Mouse (Mus musculus): Measurements from ENCODE around the gene Jkamp. TPM values are rescaled to one million over a fixed set of nuclear protein-coding genes. Genes with fewer than 3 reads are reported as not detected.
A peak's percentile ranks its signal among the peaks of the same experiment; 100 is the strongest.

Jkamp gene
- total RNA-seq, 4 experiments from 2014 or later, result 47.1 to 57.3 (median 55.3) TPM

DNA sequence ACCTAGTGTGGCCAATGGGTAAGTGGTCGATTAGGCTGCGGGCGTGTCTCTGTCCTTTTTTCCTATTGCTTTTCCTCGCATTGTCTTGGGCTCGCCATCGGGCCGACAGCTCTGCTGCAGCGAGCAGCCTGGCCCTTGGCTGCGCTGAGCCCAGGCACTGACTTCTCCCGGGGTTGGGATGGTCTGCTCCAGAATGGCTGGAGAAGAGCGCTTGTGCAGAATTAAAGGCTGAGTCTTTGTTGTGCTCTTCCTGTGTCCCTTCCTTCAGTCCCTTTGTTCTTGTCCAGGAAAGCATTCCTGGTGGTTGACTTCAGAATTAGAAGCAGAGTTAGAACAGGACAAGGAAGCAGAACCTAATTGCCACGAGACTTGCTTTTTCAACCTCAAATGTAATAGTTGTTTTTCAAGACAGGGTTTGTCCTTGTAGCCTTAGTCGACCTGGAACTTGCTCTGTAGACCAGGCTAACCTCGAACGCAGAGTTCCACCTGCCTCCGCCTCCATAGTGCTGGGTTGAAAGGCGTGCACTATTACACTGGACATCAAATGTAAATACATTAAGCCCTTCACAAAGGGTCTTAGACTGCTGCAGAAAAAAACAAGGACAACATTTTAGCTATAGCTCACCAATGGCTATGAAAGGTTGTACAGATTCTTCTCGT is 907 bp downstream of the Jkamp start:
- DNase-seq (ENCODE audit: low spot score in 2 of 2), result no peak

DNA sequence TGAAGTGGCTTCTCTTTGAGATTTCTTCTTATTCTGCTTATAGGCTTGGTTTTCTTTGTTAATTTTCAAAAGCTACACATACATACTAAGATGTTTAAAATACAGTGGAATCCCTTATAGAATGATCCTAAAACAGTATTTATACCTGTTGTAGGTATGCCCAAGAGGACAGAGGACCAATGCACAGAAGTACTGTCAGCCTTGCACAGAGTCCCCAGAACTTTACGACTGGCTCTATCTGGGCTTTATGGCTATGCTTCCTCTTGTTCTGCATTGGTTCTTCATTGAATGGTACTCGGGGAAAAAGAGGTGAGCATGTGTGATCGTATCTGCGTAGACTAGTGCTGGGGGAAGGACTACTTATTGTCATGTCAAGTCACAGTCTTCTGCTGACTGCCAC is 4.4 kb downstream of the Jkamp start:
- no peak for DNase-seq (ENCODE audit: low spot score in 2 of 2)

DNA sequence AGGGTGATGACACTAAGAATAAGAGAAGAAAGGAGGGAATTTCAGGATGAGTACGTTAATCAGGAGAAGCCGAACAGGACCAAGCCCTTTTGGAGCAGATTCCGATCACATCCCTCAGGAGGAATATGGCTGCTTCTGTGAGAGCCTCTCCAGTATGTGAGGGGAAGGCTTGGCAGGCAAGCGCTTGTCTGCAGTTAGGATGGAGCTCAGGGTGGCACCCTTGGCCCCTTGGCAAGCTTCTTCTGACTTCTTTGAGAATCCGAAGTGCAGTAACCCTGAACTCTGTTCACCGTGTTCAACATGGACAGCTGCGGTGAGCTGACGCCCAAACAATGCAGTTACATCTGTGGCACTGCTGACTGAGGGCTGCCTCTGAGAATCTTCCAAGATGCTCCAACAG is 11.6 kb downstream of the Jkamp start:
- DNase-seq (ENCODE audit: low spot score in 2 of 2), result no peak

DNA sequence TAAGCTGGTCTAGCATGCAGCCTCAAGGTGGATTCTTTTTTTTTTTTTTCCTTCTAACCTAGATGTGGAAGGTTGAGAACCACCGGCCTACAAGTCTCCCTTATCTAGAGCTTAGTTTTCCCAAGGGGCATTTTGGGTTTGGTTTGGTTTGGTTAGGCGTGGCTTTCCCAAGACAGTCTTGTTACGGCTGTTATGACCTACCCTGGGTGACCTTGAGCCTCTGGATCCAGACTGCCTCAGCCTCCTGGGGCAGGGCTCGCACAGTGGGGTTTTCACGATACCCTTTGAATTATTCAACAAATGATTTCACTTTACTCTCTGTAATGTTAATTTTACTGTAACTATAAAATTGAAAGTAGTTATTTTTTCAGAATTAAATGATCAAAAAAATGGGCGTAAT is 17.4 kb downstream of the Jkamp start:
- DNase-seq (ENCODE audit: low spot score in 2 of 2), result no peak

DNA sequence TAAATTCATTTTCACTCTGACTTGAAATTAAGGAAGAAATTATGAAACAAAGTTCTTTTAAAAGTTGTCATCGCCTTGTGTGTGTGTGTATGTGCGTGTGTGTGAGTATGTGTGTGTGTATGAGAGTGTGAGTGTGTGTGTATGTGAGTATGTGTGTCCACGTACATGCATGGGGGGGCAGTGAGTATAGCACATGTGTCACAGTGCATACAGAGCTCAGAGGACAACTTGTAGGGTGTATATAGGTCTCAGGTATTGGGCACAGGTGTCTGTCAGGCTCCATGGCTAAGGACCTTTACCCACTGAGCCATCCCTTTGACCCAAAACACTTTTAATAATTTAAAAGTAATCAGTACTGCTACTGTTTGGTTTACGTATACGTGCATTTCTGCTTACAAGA is 18.6 kb downstream of the Jkamp start:
- no peak for DNase-seq (ENCODE audit: low spot score in 2 of 2)

DNA sequence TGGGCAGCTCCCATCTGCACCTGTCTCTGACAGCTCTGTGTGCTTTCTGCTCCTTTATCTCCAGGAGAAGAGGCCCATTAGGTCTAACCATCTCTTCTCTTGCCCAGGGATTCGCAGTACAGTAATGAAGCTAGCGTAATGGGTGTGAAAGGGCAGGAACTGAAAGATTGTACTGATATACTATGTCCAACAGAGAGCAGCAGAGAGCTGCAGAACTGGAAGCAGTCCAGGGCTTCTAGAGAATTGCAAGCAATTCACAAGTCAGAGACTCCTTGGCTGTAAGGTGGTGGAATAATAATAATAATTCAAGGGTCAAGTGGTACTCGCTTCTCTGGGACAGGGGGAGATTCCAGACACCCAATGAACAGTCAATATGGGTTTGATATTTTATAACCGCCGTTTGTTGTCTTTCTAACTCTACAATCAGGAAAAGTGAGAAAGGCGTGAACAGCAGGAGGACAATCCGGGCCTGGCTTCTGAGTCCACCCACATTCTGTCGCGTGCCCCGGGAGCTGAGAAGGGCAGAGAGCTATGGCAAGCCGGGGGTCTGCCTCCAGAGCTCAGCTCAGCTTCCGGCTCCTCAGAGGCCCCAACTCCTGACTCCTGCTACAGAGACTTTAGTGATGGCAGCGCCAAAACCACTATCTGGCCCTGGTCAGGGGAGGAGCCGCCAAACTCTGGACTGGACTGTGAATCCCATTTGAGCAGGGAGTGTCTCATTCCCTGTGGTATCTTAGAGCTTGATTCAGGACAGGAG is 19.3 kb downstream of the Jkamp start:
- peak; percentile 38 to 42 for DNase-seq (ENCODE audit: low spot score in 2 of 2)

DNA sequence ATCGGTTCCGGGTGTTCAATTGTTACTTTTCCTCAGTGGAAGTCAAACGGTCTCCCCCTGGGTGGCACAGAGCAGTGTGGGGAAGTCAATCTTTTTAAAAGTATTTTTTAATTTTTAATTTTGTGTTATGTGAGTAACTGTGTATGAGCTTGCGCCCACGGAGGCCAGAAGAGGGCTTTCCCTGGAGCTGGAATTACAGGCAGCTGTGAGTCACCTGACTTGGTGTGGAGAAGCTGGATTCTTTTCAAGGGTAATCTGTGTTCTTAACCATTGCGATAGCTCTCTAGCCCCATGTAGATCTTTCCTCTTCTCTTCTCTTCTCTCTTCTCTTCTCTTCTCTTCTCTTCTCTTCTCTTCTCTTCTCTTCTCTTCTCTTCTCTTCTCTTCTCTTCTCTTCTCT is 29.7 kb downstream of the Jkamp start:
- no peak for DNase-seq (ENCODE audit: low spot score in 2 of 2)

DNA sequence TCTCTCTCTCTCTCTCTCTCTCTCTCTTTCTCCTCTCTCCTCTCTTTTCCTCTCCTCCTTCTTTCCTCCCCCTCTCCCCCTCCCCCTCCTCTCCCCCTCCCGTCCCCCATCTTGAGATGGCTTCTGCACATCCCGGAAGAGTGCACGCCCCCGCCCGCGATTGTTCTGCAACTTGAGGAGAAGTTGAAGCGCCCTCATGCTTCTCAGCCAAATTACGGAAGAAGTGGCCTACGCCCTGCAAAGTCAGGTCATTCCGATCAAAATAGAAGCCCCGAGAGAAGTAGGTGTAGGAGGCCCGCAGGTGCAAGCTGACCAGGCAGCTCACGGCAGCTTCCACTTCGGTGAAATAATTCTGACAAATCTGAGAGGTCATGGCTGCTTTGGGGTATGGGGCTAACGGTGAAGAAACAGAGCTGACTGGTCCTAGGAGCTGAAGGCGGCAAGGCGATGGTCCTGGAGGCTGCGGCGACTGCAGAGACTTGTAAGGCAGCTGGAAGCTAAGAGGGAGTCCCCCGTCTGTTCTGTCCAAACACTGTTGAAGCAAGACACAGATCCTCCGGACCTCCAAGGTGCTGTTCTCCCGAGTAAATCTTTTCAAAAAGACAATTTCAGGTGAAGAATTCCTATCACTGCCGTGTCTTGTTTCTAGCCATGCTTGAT is 30.4 kb downstream of the Jkamp start:
- DNase-seq (ENCODE audit: low spot score in 2 of 2), result no peak

DNA sequence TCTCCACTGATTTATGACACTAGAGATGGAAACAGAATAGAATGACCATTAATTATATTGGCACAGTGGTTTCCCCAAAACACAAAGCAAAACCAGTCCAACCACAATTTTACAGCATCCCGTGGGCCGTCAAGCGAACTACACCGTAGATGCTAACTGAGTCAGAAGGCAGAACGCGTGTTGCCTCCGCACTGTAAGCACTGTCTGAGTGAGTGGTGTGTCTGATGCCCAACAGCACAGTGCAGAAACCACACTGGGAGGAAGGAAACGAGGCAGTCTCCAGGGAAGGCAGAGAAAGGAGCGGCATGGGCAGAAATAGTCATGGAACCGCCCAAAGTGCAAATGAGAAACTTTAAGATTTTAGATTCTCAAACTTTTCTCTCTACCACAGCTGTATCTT is 43.8 kb downstream of the Jkamp start:
- no peak for DNase-seq (ENCODE audit: low spot score in 2 of 2)

DNA sequence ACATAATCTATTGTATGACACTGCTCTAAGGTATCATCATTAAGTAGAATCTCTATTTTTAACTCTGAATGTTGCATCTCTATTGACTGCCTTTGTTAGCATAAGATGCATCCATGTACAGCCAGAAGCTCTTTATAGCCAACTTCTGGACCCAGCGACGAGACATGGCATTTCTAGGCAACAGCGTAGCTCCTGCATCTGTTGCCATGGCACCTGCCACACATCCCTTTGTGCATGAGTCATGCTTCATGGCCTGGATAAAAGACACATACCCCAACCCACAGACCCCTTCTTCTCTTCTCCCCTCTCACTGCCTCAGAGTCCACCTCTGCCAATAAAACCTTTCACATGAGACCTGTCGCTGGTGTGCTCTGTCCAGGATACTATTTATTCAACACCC is 65.4 kb downstream of the Jkamp start:
- peak in 1 of 2 experiments; percentile 64 for DNase-seq (ENCODE audit: low spot score in 2 of 2)

Small RNA genes within 50 kb of the gene (microRNA-seq; reads per million reads assigned to microRNA genes)
- gene Gm24466, result 0 reads per million in 2 experiments

Other genes with a start within 250 kb of the Jkamp start
- 10 to 100 TPM; 13.7 to 16.2 (median 14.6) TPM for gene Gpr135, start 14.5 kb upstream of the Jkamp start, total RNA-seq (2022)
- 1 to 10 TPM; 2.2 to 4.5 (median 3.2) TPM for gene L3hypdh, start 150 bp upstream of the Jkamp start, total RNA-seq (2022)
- gene Ccdc175, start 99.4 kb downstream of the Jkamp start, total RNA-seq (2022), result not detected